Mouse (Mus musculus) kidney, adult 9 months (tissue): ENCODE results near the gene Tmem38b.

Experiments
- DNase-seq: peaks from one replicate; pipeline ENCODE4 v3.0.0; 2022

Gene Tmem38b

DNA sequence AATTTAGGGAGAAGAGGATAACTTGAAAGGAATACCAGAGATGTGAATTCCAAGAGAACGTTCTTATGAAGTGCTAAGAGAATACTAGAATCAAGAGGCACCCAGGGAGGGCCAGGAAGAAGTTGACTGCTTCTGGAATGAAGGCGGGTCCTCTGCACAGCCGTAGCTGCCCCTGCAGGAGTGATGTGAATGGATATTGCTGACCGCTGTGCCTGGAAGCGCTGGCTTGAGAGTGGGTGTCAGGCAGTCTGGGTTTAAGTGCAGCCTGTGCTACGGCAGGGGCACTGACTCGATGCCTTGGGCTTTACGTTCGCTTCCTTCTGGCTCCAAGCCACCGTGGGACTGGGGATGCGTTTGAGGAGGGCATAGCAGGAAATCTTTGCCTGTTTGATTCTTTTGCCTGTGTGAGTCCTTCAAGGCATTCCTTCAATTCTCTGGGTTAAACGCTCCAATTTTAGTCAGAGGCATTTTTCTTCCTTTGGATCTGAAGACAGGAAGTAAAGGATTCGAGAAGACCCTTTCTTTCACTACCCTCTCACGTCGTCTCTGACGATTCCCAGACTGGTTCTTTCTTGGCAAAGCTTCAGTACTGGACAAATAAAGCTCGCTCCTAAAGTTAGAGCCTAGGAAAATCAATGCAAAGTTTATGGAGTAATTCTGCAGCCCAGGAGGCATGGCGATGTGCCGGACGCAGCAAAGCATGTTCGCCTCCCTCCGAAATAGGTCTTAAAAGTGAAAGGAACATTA lies 60.7 kb downstream of the Tmem38b start:
- DNase-seq: no peak

DNA sequence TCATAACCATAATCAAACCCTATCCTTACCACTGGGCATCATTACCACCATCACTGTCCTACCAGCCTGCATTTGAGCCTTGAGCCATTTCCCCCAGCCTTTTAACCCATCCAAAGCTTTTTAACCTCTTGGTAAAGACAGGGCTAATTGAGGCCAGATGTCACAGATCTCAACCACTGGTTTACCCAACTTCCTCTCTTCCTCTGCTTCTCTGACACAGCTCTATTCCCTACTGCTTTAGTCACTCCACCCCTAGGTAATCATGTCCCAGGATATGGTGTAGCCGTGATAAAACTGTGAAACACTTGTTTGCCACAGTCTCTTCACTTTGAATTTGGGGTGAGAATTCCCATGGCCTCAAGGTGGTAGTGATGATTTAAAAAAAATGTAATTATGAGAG lies 69.5 kb downstream of the Tmem38b start:
- DNase-seq: no peak

DNA sequence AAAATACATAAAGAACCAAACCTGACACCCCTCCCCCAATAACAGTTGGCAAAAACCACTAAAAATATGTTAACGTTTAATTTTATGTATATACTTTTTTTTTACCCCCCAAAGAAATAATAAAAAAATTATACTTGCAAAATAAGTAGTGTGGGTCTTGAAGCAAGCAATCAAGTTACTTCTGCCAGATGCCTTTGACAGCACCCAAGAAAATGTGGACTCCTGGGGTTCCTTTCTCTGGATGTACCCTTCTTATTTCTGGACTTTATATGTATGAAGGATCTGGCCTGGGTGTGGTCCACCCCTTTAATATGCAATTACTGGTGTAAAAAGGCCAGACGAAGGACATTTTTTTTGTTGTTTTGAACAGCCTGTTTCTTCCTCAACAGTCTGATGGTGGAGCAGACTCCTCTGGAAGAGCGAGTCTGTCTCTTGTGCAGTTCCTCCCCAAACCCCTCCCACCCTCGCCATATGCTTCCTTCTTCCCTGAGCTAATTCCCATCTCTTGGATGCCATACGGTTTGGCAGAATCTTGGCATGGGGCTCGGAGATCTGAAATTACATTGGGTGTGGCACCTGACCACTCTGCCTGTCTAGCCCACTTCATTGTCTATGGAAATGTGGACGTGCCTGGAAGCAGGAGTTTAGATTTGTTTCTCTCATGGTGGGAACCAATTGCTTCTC lies 70.4 kb downstream of the Tmem38b start:
- DNase-seq: no peak

DNA sequence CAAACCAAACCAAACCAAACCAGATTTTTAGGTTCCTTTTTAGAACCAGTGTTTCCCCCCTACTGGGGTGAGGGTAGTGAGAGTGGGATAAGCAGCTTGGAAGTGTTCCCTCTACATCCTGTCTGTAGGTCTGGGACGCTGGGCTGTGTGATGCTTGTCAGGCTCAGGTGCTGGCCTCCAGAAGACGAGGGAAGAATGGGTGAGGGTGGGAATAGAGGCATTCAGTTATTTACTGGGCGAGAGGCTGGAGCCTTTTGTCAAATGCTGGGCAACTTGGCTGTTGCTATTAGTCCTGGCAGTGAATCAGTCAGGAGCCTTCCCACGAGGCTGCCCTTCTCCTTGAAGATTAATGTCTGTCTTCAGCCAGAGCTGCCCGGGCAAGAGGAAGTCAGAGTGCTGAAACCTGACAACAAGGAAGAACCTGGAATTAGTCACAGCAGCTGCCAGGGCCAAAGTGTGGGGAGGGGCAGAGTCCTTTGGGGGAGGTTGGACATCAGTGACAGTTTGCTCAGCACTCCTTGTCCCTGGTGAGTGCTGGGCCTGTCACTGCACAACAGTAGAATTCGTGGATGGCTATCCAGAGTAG lies 74.6 kb downstream of the Tmem38b start:
- peak; percentile 55 for DNase-seq

DNA sequence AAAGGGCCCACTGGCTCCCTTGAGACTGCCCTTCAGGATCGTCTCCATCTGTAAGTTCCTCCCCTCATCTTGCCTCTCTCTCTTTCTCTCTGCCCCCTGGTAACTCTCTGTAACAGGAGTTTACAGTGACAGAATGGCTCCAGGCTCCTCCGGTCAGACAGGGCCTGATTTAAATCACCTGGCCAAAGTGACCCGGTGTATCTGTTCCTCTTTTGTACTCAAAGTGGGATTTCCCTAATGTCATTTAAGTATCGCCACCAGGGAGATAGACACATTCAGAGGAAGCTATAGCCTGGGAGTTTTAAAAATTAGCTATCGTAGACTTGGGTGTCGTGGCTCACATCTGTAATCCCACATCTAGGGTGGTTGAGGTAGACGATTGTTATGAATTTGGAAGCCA lies 78.5 kb downstream of the Tmem38b start:
- DNase-seq: no peak

DNA sequence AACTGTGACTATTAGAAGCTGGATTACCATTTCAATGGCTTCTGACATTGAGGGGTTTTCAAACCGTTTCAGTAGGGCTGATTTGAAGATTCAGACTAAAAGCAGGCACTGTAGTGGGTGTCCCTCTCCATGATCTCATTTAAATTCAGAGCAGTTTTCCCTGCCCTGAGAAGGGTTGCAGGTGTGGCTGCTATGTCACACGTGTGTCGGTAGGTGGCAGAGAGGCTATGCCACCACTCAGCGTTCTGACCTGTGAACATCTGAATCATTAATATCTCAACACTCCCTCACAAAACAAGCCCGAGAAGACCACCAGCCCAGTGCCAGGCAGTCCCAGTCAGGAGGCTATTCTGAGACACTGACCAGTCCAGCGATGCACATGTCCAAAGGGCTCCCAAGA lies 79.7 kb downstream of the Tmem38b start:
- DNase-seq: peak; percentile 23

DNA sequence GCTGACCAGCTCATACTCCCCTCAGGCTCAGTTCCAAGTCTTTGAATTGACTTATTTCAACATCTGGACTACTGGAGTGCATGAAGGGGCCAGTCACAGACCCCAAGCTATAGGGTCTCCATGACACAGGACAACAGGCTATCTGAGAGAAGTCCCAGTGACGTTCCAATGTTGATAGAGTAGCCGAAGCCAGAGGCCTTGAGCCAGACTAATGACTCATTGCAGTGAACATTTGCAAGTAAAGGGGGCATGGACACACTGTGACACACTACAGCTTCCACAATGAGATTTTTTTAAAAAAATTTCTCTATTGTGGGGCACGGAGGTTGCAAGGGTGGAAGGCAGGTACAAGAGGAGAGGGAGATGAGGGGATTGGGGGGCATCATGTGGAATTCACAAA lies 81.2 kb downstream of the Tmem38b start:
- no peak for DNase-seq
